ENCODE assay signal across 8 mouse cellular contexts in the genomic region with DNA sequence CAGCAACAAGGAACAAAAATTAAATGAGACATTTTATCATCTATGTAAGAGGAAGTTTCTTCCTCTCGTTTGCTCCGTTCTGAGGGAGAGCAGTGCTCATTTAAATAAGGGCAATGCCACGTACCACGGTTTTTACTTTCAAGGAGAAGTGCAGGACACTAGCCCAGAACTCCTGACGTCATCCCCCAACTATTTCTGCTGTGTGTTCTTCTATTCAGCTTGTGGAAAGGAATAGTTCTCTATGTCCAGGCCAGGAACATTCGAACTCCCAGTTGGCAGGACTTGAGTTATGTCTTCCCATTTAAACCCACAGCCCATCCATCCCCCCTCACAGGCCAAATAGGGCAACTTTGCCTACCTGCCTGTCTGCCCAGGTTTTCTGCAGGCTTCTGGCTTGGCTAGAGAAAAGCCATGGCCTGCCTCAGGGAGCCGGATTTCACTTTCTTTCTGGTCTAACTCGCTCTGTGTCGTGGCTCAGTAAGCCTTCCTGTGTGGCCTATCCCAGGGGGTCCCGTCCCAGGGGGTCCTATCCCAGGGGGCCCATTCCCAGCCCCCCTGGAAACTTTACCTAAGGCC. TPM values are rescaled to one million over a fixed set of nuclear protein-coding genes. Genes with fewer than 3 reads are reported as not detected.
A peak's percentile ranks its signal among the peaks of the same experiment; 100 is the strongest.
DNase-seq lines count a peak whose midpoint lies in the region; ATAC-seq and TF ChIP-seq lines count a peak whose summit lies in the region.

No protein-coding gene starts in this region.

- peak overlapping the region; percentile 83 for H3K4me3 ChIP-seq in liver, postnatal 0 days (ENCODE audit: low read depth, low read length)
- peak overlapping the region; percentile 51 for H3K4me3 ChIP-seq in neural tube, embryonic 12.5 days

- no peaks in the 10 kb centered on the region for H3K9me3 ChIP-seq in liver, postnatal 0 days (ENCODE audit: low read length)
- H3K9me3 ChIP-seq in neural tube, embryonic 12.5 days, result no peaks in the 10 kb centered on the region

- peak overlapping the region; percentile 69 for H3K9ac ChIP-seq in liver, postnatal 0 days (replicated peaks)
- H3K9ac ChIP-seq in neural tube, embryonic 12.5 days, result peak overlapping the region; percentile 46

- TF ChIP-seq CTCF in liver, postnatal 0 days (IDR thresholded peaks at IDR 0.05; ENCODE audit: low read depth), result no peak

- WGBS in liver, postnatal 0 days (ENCODE audit: insufficient replicate concordance), result 15% methylated on average over 10 of the region's 10 CpGs
- 22% methylated on average over 10 of the region's 10 CpGs for WGBS in neural tube, embryonic 12.5 days

- H3K36me3 ChIP-seq in liver, postnatal 0 days (replicated peaks; ENCODE audit: insufficient read depth, low read length), result no peaks in the 10 kb centered on the region
- H3K36me3 ChIP-seq in neural tube, embryonic 12.5 days, result no peaks in the 10 kb centered on the region

- no peak for ATAC-seq in liver, postnatal 0 days
- ATAC-seq in neural tube, embryonic 12.5 days (ENCODE audit: low FRiP score, low read depth), result no peak

- H3K4me1 ChIP-seq in liver, postnatal 0 days (ENCODE audit: insufficient read depth), result peaks cover 47% of the 10 kb centered on the region
- peaks cover 32% of the 10 kb centered on the region for H3K4me1 ChIP-seq in neural tube, embryonic 12.5 days

- DNase-seq in ovary, adult 18-20 months (ENCODE audit: low spot score), result peak; percentile 55
- DNase-seq in ovary, postnatal 14 days (ENCODE audit: low spot score), result no peak
- peak; percentile 51 for DNase-seq in c-Kit-positive CD71-positive TER-119-negative erythroid progenitor cells, embryonic 14.5 days (ENCODE audit: low read depth)
- DNase-seq in gastrocnemius, postnatal 14 days, result peak; percentile 67
- DNase-seq in induced T-regulatory cell, adult 2 months (ENCODE audit: low read depth), result peak; percentile 60
- DNase-seq in liver, postnatal 0 days, result peak; percentile 40
- no peak for DNase-seq in layer of hippocampus, postnatal 25 days (ENCODE audit: extremely low spot score in 1 of 2, low spot score in 1 of 2)

- TF ChIP-seq EP300 in liver, postnatal 0 days (IDR thresholded peaks at IDR 0.05; ENCODE audit: low read depth), result no peak

- H3K27me3 ChIP-seq in liver, postnatal 0 days (ENCODE audit: insufficient read depth, low read length), result no peaks in the 10 kb centered on the region
- no peaks in the 10 kb centered on the region for H3K27me3 ChIP-seq in neural tube, embryonic 12.5 days (replicated peaks)

- peak overlapping the region; percentile 78 for H3K4me2 ChIP-seq in liver, postnatal 0 days (ENCODE audit: low read depth, low read length)
- peak overlapping the region; percentile 64 for H3K4me2 ChIP-seq in neural tube, embryonic 12.5 days (replicated peaks)

- H3K27ac ChIP-seq in liver, postnatal 0 days (ENCODE audit: low read depth), result peak overlapping the region; percentile 92
- H3K27ac ChIP-seq in neural tube, embryonic 12.5 days, result peak overlapping the region; percentile 4; the same call in 1 of the 2 replicates

- intact Hi-C loops in gastrocnemius, postnatal 14 days (cut with DNase I; ENCODE audit: low total_unique reads), result no loop called here

RNA-seq across cellular contexts. Expression of gene Mbnl2, which starts 1.7 kb away (rescaled TPM):
- 100 to 1,000 TPM; 232 to 277 TPM for total RNA-seq in gastrocnemius, postnatal 14 days (2021)
- 16.0 and 16.9 TPM in 2 replicates for polyA plus RNA-seq in liver, postnatal 0 days (2015; fragmentation: Nextera tagmentation; extraction: Ambion mirVana)
- 35.0 and 35.1 TPM in 2 replicates for polyA plus RNA-seq in neural tube, embryonic 12.5 days (2016; fragmentation: Nextera tagmentation; extraction: Ambion mirVana)
- total RNA-seq in layer of hippocampus, postnatal 25 days (2021), result 100 to 1,000 TPM; 230 to 238 TPM

Comparison
In these comparisons a context has a peak if more than half of its experiments do, and no peak if none do; other contexts are left out.
1. DNase-seq: peak in ovary, adult 18-20 months (single experiment), c-Kit-positive CD71-positive TER-119-negative erythroid progenitor cells, embryonic 14.5 days (single experiment), gastrocnemius, postnatal 14 days (single experiment), induced T-regulatory cell, adult 2 months (single experiment) and liver, postnatal 0 days (single experiment); none in ovary, postnatal 14 days (single experiment) and layer of hippocampus, postnatal 25 days (0 of 2).